Mouse (Mus musculus) right cerebral cortex, postnatal 14 days (tissue): ENCODE measurements at regions not wholly inside any gene's neighbourhood (a gene's known extent, or its start where the extent isn't known, plus 50 kb on each side); places are given as distances from the start of the nearest gene placed in this dataset.

Source experiments
- DNase-seq: peaks from one replicate; pipeline ENCODE4 v3.0.0; 2022

- no peak for DNase-seq
Measured at GRCm38 (mm10) chr2:134126988-134127387, 427.2 kb downstream of the Hao1 start.

- DNase-seq = no peak
Measured at GRCm38 (mm10) chr2:134107286-134107685, 446.9 kb downstream of the Hao1 start.

GRCm38 (mm10) chr2:134088374-134088773 is 465.8 kb downstream of the Hao1 start:
- DNase-seq = no peak

GRCm38 (mm10) chr2:134080148-134080547 is 474.0 kb downstream of the Hao1 start:
- no peak for DNase-seq

GRCm38 (mm10) chr2:134077953-134078352 is 476.2 kb downstream of the Hao1 start:
- DNase-seq = no peak

GRCm38 (mm10) chr2:134067910-134068335 is 486.2 kb downstream of the Hao1 start:
- no peak for DNase-seq

GRCm38 (mm10) chr2:134067404-134067803 is 486.8 kb downstream of the Hao1 start:
- no peak for DNase-seq

- no peak for DNase-seq
Measured at GRCm38 (mm10) chr2:134059916-134060618, 494.1 kb downstream of the Hao1 start.

GRCm38 (mm10) chr2:134036359-134036874 is 484.5 kb downstream of the Bmp2 start:
- no peak for DNase-seq

GRCm38 (mm10) chr2:134029631-134030414 is 477.9 kb downstream of the Bmp2 start:
- peak; percentile 21 for DNase-seq

- DNase-seq = no peak
Measured at GRCm38 (mm10) chr2:134029153-134029552, 477.2 kb downstream of the Bmp2 start.

- peak; percentile 15 for DNase-seq
Measured at GRCm38 (mm10) chr2:134017109-134017508, 465.1 kb downstream of the Bmp2 start.

GRCm38 (mm10) chr2:134003146-134003545 is 451.2 kb downstream of the Bmp2 start:
- no peak for DNase-seq

GRCm38 (mm10) chr2:133994742-133995141 is 442.8 kb downstream of the Bmp2 start:
- no peak for DNase-seq

GRCm38 (mm10) chr2:133994337-133994736 is 442.4 kb downstream of the Bmp2 start:
- no peak for DNase-seq

GRCm38 (mm10) chr2:133987671-133988070 is 435.7 kb downstream of the Bmp2 start:
- no peak for DNase-seq
